Mouse (Mus musculus) cerebellum, adult (tissue): Measurements from ENCODE around the gene Smtnl1.
"Not testable (repeated sequence)": the region's sequence is repeated elsewhere in the genome, so short reads cannot be mapped to it uniquely, and the experiment has no call there.

Experiments used
- ATAC-seq: cut with Nextera tagmentation; 2 replicates; pipeline ENCODE4 v1.9.2; 2017; ENCODE audit warnings: mild to moderate bottlenecking, moderate library complexity, mixed read lengths; ENCODE audit not compliant: insufficient number of reproducible peaks, low FRiP score, low TSS enrichment

Smtnl1 gene

DNA sequence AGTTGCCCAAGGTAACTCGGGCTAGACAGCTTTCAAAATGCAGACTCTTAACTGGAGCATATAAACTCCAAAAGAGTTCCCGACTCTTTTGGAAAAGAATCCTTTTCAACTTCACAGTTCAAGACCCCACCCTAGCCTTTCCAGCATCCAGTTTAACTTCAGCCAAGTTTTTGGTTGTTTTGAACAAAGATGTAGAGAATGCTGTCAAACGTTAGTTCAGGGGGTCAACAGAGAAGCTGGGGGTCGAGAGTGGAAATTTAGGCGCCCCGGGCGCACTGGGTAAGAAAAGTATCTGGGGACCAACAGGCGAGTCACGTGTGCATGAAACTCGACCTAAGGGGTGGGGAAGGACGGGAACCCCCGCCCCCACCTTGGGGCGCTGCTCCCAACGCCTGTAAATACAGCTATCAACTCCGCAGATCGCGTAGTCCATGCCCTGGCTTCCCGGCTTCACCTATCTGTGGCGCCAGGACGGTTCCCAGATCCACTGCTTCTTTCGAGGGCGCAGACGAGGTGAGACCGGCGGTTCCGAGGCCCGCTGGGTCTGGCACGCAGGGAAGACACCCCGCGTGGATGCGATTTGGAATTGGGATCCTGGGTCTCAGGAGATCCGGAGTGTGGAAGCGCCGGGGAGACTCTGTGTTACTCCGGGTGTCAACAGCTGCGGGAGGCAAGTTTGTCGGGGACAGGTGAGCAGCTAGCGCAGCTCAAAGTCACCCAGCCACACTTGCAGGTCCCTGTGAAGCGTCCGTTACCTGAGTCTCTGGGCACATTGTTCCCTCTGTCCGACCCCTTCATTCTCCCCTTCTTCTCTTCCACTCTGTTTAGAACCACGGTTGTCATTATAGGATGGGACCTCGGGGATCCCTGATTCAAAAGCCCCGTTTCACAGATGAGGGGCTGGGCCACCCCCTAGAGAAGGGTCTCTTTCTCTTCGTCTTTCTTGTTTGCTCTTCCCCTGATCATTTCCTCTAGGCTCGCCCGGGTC is 16.8 kb upstream of the Smtnl1 start:
- ATAC-seq = no peak

DNA sequence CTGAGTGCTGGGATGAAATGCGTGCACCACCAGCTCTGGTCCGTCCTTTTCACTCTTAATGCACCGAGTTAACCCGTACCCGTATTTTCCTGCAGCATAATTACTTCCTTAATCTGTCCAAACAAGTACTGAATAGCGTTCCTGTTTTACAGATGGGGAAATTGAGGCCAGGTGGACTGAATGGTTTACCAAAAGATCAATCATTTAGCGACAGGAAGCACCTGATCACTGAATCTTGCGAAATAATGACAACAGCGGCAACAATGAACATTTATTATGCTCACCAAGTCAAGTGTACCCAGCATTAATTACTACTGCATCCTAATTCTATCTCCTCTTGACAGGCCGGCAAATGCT is 16.1 kb upstream of the Smtnl1 start, which contains the start of gene Slc43a1:
Gene Slc43a1, plus strand, starts transcription at position 258 of the 357 bp plus-strand sequence.
- no peak for ATAC-seq

DNA sequence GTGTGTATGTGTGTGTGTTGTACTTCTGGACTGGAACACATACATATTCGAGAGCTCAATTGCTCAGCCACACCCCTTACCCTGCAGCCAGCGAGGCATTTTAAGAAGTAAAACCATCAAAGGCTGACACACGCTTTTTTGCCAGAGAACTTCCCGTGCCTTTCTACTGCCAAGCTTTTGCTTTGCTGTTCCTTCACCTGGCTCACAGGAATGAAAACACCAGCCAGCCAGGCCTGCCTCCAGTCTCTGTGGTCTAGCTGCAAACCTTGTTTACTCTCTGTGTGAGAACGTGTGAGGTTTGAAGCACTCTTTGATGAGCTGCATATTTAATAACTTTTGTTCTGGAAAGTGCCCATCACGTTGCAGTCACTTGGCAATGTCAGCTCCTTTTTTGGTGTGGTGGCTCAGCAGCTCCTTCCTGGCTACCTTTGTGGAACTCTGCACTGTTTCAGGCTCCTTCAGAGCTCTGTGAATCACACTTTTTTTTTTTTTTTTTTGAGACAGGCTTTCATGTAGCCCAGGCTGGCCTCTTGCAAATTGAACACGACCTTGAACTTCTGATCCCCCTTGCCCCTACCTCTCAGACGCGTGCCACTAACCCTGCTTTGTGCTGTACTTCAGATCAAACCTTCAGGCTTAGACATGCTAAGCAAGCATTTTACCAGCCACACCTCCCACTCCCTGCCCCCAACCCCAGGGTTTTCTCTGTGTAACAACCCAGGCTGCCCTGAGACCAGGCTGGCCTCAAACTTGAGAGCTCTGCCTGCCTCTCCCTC is 15.6 kb upstream of the Smtnl1 start:
- ATAC-seq = no peak

DNA sequence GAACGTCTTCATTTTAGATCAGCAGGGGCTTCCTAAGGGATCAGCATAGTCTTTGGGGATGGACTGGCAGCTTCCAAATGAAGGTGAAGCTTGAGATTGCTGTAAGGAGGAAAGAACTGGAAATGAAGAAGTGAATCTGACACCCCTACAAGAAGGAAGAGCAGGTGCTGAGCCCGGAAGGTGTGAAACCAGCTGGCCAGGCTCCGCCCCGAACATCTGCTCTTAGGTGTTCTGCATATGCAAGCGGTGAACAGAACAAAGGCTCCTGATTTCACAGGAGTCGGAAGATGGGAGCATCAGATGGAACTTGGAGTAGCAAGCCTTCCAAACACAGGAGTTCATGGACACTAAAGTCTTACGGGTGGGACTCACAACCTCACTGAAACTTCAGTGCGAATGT is 14.7 kb upstream of the Smtnl1 start:
- ATAC-seq = no peak

DNA sequence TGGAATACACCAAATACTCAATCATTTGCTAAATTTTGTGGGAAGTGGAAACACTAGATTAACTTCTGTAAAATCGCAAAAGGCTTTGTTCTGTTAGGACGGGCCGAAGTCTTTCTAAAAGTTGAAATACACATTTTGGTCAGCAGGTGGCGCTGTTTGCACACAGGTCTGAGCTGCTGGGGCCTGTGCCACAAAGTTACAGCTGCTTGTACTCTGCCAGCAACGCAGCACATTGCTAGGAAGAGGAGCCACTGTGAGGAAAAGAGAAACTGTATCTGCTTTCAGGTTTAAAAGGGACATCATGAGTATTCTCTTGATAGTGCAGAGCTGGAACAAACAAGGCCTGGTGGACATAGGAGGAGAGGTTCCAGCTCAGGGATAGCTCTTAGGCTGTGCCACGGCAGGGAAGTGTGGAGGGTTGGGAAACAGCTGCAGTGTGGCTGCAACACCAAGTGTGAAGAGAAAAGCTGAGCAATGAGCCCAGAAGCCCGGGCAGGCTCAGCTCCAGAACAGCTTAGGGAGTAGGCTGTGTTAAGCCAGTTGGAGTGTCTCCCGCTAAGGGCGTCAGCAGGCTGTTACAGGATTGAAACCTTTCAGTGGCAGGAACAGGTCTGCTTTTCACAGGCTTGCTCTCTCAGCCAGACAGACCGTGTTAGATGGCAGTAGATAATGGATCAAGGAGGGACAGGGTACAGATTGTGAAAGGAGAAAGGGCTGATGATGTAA is 9.4 kb upstream of the Smtnl1 start:
- ATAC-seq = peak; percentile 33

DNA sequence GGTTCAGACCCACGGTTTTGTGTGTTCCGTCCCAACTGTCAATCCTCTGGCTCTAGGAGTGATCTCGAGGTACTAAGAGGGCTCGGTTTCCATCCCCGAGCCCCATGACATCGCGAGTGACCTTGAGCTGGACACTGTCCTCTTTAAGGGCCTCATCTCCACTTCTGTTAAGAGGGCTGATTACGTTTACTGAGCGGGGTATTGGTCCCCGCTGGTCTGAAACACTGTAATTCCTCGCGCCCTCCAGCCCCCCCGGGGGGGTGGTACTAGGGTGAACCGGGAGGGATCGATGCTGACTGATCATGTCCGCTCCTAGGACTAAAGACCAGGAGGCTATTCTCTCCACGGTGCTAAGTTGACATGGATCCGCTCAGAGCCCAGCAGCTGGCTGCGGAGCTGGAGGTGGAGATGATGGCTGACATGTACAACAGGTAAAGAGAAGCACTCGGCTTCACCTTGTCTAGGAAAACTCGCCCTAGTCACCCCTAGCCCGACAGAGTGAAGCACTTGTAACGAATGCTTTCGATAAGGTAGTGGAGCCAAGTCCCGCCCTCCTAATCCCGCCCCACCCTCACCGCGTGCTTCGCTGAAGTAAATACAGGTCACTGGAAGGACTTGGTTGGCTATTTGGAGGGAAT is 5.0 kb upstream of the Smtnl1 start:
- peak; percentile 22 for ATAC-seq

DNA sequence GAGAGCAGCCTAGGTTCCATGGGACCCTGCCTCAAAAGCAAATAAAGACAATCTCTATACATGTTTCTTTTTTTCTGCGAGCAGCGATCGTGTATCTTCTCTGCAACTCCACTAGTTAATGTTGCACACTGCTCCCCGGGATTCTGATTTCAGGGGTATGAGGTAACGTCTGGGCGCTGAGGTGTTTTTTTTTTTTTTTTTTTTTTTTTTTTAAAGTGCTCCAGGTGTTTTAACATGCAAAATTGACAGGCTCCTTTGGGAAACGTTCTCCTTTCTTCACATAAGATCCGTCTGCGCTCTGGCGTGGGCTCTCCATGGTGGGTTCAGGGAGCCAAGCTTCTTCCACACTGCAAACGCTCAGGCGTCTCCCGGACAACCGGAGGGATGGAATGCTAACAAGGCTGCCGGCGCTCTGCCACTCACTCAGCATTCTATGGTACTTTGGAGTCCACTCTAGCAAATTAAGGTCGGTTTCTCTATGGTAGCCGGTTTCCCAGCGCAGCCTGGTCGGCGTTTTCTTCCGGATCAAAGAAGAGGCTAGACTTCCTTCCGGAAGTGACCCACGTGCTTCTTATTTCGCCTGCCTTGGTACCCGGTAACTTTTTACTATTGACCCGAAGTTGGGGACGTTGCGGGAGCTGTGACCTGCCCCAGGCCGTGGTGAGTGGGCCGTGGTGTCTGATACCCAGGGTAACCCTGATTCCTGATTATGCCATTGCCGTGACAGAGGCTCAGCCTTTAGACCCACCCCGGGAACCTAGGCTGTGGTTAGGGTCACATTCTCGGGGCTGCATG is 4.2 kb upstream of the Smtnl1 start, which contains the start of gene Timm10:
Gene Timm10, plus strand, starts transcription at position 510 of the 795 bp plus-strand sequence.
- ATAC-seq = peak; percentile 97

DNA sequence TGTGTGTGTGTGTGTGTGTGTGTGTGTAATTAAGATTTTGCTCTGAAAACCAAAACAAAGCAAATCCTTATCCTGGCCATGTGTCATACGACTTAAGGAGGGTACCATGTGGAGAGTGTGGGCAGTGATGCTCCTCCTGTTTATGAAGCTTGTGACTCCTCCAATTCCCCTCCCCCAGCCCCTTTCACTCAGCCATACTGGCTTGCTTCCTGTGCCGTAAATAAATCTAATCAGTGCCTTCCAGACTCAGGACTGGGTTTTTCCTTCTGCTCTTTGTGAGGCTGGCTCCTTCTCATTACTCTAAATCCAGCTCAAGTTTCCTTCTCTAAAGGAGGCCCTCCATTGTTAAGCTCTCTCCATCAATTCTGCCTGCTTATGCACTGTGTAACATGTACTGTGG is 785 bp upstream of the Smtnl1 start:
- no peak for ATAC-seq

DNA sequence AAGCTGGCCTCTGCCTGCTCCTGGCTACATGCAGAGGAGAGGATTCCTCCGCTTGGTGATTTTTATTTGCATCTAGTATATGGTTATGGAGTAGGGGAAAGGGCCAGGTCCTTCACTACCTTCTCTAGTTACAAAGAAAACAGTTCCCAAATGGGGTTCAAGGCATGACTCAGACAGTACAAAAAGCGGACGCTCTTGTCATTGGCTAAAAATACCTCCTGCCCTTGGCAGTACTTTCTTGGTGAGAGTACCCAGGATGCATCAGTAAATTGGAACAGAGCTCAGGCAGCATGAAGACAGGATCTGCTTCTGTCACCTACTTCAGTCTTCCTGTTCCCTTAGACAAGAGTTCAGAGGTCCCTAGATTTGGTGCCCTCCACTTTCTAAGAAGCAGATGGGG is 2.6 kb downstream of the Smtnl1 start:
- ATAC-seq = no peak

DNA sequence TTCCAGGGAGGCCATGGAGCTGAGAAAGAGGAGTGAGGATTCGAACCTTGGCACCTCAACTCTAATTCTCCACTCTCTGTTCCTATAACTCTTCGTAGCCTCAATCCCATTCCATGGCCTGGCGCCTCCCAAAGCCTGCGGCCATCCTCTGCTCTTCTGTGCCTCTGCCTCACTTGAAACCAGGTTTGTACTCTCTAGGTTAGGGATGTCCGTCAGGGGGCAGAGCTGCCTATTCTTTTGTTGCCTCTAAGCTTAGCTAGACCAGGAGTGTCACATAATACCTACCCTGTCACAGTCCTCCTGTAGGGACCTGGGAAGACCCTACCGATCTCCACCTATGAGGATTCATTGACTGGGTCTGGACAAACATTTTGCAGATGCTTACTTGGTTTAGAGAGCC is 9.8 kb downstream of the Smtnl1 start:
- no peak for ATAC-seq

DNA sequence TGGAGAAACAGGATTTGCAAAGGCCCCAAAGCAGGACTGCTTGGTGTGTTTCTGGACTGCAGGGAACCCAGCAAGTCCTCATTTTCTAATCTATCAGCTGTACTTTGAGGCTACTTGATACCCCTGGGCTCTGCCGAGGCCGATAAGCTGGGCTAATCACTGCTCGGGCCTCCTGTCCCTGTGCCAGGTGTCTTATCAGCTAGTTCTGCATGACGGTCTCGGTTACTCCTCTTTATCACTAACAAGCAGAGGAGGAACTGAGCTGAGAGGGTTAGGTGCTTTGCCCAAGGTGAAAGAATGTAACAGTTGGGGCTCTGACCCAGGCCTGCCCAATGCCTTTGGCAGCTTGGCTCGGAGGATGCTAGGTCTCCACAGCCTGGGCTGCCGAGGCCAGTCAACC is 10.6 kb downstream of the Smtnl1 start:
- no peak for ATAC-seq

DNA sequence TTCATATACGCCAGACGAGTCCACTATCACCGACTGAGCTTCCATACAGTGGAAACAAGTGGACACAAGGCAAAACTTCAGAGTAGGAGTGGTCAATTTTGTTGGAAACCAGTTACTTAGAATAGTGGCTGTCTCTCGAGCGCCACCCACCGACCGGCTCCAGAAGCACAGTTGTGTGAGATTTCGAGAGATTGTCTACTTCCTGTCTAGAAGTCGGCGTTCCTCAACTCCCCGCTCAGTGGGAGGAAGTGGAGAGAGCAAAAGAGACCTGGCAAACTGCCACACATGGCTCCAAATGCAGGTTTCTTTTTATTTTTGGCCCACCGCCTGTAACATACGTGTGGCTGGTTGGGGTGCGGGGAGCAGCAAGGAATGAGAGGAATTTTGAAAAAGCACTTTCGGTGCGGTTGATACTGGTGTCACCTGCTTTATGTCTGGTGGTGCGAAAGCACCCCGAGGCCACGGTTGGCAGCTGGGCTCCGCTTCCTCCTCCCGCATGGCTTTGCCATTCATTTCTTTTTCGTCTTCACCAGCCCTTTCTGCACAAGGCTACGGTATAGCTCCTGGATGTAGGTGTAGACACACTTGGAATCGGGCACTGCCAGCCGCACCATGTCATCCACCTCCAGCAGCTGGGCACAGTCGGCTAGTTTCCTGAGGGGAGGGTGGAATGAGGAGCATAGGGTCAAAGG is 11.4 kb downstream of the Smtnl1 start:
- ATAC-seq = peak; percentile 71

DNA sequence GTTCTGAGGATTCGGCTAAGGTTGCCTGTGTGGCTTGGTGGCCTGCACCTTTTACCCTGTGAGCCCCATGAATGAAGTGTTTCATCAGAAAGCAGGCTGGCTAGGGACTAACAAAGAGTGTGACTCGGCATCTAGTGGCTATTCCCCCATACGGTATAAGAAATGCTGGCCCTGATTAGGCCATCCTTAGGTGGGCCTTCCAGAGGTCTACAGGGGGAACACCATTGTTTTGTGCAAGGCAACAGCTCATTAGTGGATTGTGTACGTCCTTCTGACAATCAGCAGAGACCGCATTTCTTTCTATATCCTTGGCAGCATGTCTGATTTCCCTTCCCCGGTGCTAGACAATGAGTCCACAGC is 11.9 kb downstream of the Smtnl1 start:
- no peak for ATAC-seq

DNA sequence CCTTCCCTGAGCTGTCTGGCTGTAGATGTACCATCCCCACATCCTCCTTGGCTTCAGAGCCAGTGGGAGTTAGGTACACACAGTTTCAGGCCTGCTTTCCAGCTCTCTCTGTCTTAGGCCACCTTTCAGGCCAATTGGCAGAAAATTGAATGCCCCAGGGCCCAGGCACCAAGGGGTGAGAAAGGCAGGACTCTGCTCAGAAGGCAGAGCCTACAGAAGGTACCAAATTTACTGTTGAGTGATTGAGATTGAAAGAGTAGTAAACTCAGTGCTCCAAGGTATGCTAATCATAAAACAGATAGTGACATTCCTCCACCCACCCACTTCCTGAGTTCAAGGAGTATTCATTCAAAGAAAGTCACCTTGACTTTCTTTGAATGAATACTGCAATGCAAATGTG is 13.1 kb downstream of the Smtnl1 start:
- no peak for ATAC-seq

DNA sequence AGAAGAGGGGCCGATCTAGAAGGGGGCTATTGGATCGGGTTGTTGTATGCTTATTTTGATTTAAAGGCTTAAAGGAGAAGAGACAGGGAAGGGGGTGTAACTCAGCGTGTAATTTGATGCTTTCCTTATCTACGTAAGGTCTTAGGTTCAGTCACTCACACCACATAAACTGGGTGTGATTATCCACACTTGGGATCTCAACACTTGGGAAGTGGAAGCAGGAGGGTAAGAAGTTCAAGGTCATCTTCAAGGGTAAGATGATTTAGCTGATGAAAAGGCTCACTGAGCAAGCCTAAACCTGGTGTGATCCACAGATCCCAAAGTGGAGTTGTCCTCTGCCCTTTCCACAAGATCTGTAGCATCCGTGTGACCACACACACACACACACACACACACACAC is 15.9 kb downstream of the Smtnl1 start:
- ATAC-seq = no peak

DNA sequence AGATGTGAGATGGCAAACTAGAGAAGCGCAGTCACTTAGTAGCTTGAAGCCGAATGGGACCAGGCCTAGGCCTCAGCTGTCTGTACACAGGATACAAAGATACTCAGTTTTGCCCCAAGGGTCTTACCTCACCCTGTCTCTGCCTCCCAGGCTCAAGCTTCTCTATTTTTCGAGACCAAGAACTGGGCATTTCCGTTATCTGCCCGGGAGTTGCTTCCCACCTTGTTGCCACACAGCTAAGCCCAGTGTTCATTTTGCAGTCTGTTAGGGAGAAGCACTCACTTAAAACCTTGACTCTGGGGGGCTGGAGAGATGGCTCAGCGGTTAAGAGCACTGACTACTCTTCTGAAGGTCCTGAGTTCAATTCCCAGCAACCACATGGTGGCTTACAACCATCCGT is 18.5 kb downstream of the Smtnl1 start:
- ATAC-seq = no peak

DNA sequence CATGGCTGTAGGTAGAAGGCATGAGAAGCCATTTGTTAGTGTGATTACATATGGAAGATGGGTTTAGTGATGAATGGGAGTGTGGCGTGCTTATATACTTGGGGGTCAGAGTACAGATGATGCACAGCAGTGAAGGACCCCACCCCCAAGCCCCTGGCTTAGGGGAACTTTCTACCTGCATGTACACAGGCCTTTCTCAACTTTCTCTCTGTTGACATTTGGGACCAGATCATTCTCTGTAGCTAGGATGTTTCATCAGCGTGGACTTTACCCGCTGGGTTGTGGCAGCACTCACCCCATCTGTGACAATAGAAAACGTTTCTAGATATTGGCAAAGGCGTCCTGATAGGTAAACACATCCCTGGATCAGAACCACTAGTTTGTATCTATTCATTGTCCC is 21.2 kb downstream of the Smtnl1 start:
- not testable (repeated sequence) for ATAC-seq

DNA sequence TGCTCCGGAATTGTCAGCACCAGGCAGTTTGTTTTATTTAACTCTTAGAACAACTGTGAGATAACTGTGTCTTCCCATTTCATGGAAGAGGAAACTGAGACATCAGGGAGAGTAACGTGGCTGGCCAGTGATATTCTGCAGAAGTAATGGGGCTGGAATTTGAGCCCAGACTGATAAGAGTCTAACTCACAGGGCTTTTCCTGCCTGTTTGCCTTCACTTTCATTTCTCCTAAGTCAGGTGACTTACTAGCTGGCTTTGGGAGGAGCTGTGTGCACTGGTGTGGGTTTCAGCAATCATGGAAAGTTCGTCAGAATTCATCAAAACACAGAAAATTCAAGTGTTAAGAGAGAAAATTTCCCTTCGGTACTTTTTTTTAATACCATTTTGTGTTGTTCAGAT is 22.1 kb downstream of the Smtnl1 start:
- no peak for ATAC-seq

DNA sequence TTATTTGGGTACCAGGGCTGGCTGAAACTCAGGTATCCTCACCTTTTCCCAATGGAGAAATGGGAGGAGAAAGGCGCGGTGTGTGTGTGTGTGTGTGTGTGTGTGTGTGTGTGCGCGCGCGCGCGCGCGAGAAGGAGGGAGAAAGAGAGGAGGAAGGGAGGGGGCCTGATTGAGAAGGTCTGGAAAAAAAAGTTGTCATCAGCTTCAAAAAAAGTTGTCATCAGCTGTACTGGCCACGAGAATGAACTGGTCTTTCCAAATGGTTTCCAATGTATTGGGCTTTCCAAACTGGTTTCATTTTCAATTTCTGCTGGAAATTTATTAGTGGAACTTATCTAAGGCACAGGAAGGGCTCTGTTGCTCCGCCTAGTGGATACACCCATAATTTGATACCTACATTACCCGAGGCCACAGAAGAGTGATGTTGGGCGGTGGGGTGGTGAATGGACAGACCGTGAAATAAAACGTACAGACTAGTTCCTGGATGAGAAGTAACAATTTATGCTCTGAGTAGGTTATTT is 23.4 kb downstream of the Smtnl1 start:
- peak; percentile 82 for ATAC-seq
